Mouse (Mus musculus) liver, embryonic 15.5 days (tissue): ENCODE results near the gene Ang. TPM values are rescaled to one million over a fixed set of nuclear protein-coding genes. Genes with fewer than 3 reads are reported as not detected.

Source experiments
- ATAC-seq: fragments of 200-750 bp; cut with Nextera tagmentation; 2 replicates; pipeline ENCODE4 v1.8.0; 2017; ENCODE audit warnings: moderate number of reproducible peaks, mild to moderate bottlenecking, moderate library complexity; ENCODE audit not compliant: insufficient read depth
- H3K27ac ChIP-seq: fragments of 300-500 bp; sonication (generic); replicated peaks from 2 replicates; pipeline ENCODE4 v1.5.1; 2015; ENCODE audit warnings: mild to moderate bottlenecking, inconsistent platforms
- H3K27me3 ChIP-seq: fragments of 300-500 bp; sonication (generic); 2 replicates; pipeline ENCODE4 v1.6.1; 2015; ENCODE audit warnings: mild to moderate bottlenecking, inconsistent platforms
- H3K36me3 ChIP-seq: fragments of 300-500 bp; sonication (generic); replicated peaks from 2 replicates; pipeline ENCODE4 v1.6.1; 2015; ENCODE audit warnings: moderate library complexity, mild to moderate bottlenecking, inconsistent platforms
- H3K4me1 ChIP-seq: fragments of 300-500 bp; sonication (generic); replicated peaks from 2 replicates; pipeline ENCODE4 v1.6.1; 2015; ENCODE audit warnings: inconsistent platforms
- H3K4me2 ChIP-seq: fragments of 300-500 bp; sonication (generic); 2 replicates; pipeline ENCODE4 v1.6.1; 2015; ENCODE audit warnings: moderate library complexity, mild to moderate bottlenecking, inconsistent platforms
- H3K4me3 ChIP-seq: fragments of 300-500 bp; sonication (generic); replicated peaks from 2 replicates; pipeline ENCODE4 v1.5.1; 2015; ENCODE audit warnings: mild to moderate bottlenecking, inconsistent platforms
- H3K9ac ChIP-seq: fragments of 300-500 bp; sonication (generic); 2 replicates; pipeline ENCODE4 v1.6.1; 2015; ENCODE audit warnings: moderate library complexity, mild to moderate bottlenecking, inconsistent platforms
- H3K9me3 ChIP-seq: fragments of 300-500 bp; sonication (generic); replicated peaks from 2 replicates; pipeline ENCODE4 v1.6.1; 2016; ENCODE audit warnings: inconsistent platforms
- WGBS: fragments of 180-500 bp; shearing (Covaris S2); methylation state at CpG from one replicate; pipeline ENCODE4 v1.1.7; 2015; ENCODE audit warnings: mixed read lengths; ENCODE audit not compliant: insufficient replicate concordance; 5-methylcytosine and 5-hydroxymethylcytosine counted together
- polyA plus RNA-seq: library from polyadenylated mRNA; unstranded; fragments of >200 nt; fragmentation: Nextera tagmentation; extraction: Ambion mirVana; gene quantifications from 2 replicates; pipeline ENCODE4 v1.2.1, GENCODE M21; 2015

Gene Ang
- polyA plus RNA-seq, 1 experiment from 2014 or later = 7.4 TPM

GRCm38 (mm10) chr14:51148006-51148405, 57.1 kb downstream of the Ang start:
- no peaks in the 10 kb centered on the region for H3K9me3 ChIP-seq
- no peak overlapping the region for H3K4me3 ChIP-seq
- no peaks in the 10 kb centered on the region for H3K36me3 ChIP-seq
- peaks cover 97% of the 10 kb centered on the region for H3K4me1 ChIP-seq
- no peak for ATAC-seq
- H3K27ac ChIP-seq = peak overlapping the region; percentile 75
- no peak overlapping the region for H3K9ac ChIP-seq
- 63% methylated on average over 3 of the region's 3 CpGs for WGBS
- no peaks in the 10 kb centered on the region for H3K27me3 ChIP-seq
- H3K4me2 ChIP-seq = no peak overlapping the region

- Histone ChIP-seq H3K27me3 (no peaks in the 10 kb centered on the region), H3K4me2 (peak overlapping the region; percentile 48), H3K9me3 (no peaks in the 10 kb centered on the region), H3K9ac (no peak overlapping the region), H3K36me3 (no peaks in the 10 kb centered on the region), H3K4me3 (no peak overlapping the region), H3K4me1 (peaks cover 96% of the 10 kb centered on the region), H3K27ac (peak overlapping the region; percentile 75)
- peak; percentile 76 for ATAC-seq
- 37% methylated on average over 5 of the region's 5 CpGs for WGBS
Observed at GRCm38 (mm10) chr14:51149164-51149563, 58.2 kb downstream of the Ang start.

GRCm38 (mm10) chr14:51150206-51150831, 59.4 kb downstream of the Ang start:
- 60% methylated on average over 3 of the region's 3 CpGs for WGBS
- peak overlapping the region; percentile 75 for H3K27ac ChIP-seq
- no peaks in the 10 kb centered on the region for H3K27me3 ChIP-seq
- peaks cover 87% of the 10 kb centered on the region for H3K4me1 ChIP-seq
- H3K9ac ChIP-seq = peak overlapping the region; percentile 1; the same call in 1 of the 2 replicates
- ATAC-seq = peak; percentile 86
- no peak overlapping the region for H3K4me3 ChIP-seq
- no peaks in the 10 kb centered on the region for H3K9me3 ChIP-seq
- H3K36me3 ChIP-seq = no peaks in the 10 kb centered on the region
- H3K4me2 ChIP-seq = peak overlapping the region; percentile 48

Other genes with a start within 250 kb of the Ang start
- gene Tep1, start 220.6 kb upstream of the Ang start, polyA plus RNA-seq = 3.8 and 4.3 TPM in 2 replicates
- gene Klhl33, start 193.6 kb upstream of the Ang start, polyA plus RNA-seq = 0.13 and 0.20 TPM in 2 replicates
- gene Osgep, start 166.3 kb upstream of the Ang start, polyA plus RNA-seq = 54.7 and 57.7 TPM in 2 replicates
- 61.4 and 70.5 TPM in 2 replicates for gene Apex1, start 166.2 kb upstream of the Ang start, polyA plus RNA-seq
- 23.0 and 24.5 TPM in 2 replicates for gene Pip4p1, start 160.3 kb upstream of the Ang start, polyA plus RNA-seq
- 80.6 and 83.3 TPM in 2 replicates for gene Pnp, start 160.1 kb upstream of the Ang start, polyA plus RNA-seq
- gene Gm49342, start 146.6 kb upstream of the Ang start, polyA plus RNA-seq = not detected in 2 replicates
- gene Pnp2, start 135.2 kb upstream of the Ang start, polyA plus RNA-seq = 9.8 and 10.0 TPM in 2 replicates
- 0.07 TPM in 1 of 2 replicates, not detected in the other for gene Rnase10, start 83.4 kb upstream of the Ang start, polyA plus RNA-seq
- gene Rnase9, start 49.3 kb upstream of the Ang start, polyA plus RNA-seq = not detected in 2 replicates
- not detected in 2 replicates for gene Rnase11, start 41.0 kb upstream of the Ang start, polyA plus RNA-seq
- gene Rnase12, start 33.5 kb upstream of the Ang start, polyA plus RNA-seq = 1.2 and 1.7 TPM in 2 replicates
- not detected in 2 replicates for gene Olfr750, start 16.7 kb upstream of the Ang start, polyA plus RNA-seq
- gene Rnase4, start 73 bp upstream of the Ang start, polyA plus RNA-seq = 23.0 and 23.7 TPM in 2 replicates
- gene Eddm3b, start 23.3 kb downstream of the Ang start, polyA plus RNA-seq = not detected in 2 replicates
- gene Rnase6, start 32.8 kb downstream of the Ang start, polyA plus RNA-seq = 3.3 and 5.1 TPM in 2 replicates
- 0.12 and 0.39 TPM in 2 replicates for gene Rnase1, start 55.6 kb downstream of the Ang start, polyA plus RNA-seq
- gene Rnase2b, start 71.1 kb downstream of the Ang start, polyA plus RNA-seq = not detected in 2 replicates
- gene Ang2, start 108.0 kb downstream of the Ang start, polyA plus RNA-seq = not detected in 2 replicates
- not detected in 2 replicates for gene Ear14, start 112.2 kb downstream of the Ang start, polyA plus RNA-seq
- not detected in 2 replicates for gene Rnase2a, start 165.0 kb downstream of the Ang start, polyA plus RNA-seq